Mouse (Mus musculus): ENCODE measurements at regions not wholly inside any gene's neighbourhood (a gene's known extent, or its start where the extent isn't known, plus 50 kb on each side); places are given as distances from the start of the nearest gene placed in this dataset.

- DNase-seq (ENCODE audit: low spot score) = no peak
Measured at GRCm38 (mm10) chr9:115611713-115612112, 297.5 kb upstream of the Gadl1 start.

- no peak for DNase-seq (ENCODE audit: low spot score)
Measured at GRCm38 (mm10) chr9:115612908-115613307, 296.3 kb upstream of the Gadl1 start.

- no peak for DNase-seq (ENCODE audit: low spot score)
Measured at GRCm38 (mm10) chr9:115614007-115614406, 295.2 kb upstream of the Gadl1 start.

GRCm38 (mm10) chr9:115617909-115618308 is 291.3 kb upstream of the Gadl1 start:
- DNase-seq (ENCODE audit: low spot score) = no peak

GRCm38 (mm10) chr9:115623948-115624347 is 285.3 kb upstream of the Gadl1 start:
- no peak for DNase-seq (ENCODE audit: low spot score)

GRCm38 (mm10) chr9:115624721-115625496 is 284.3 kb upstream of the Gadl1 start:
- DNase-seq (ENCODE audit: low spot score) = no peak

GRCm38 (mm10) chr9:115627551-115627950 is 281.7 kb upstream of the Gadl1 start:
- no peak for DNase-seq (ENCODE audit: low spot score)

GRCm38 (mm10) chr9:115637114-115637513 is 272.1 kb upstream of the Gadl1 start:
- DNase-seq (ENCODE audit: low spot score) = no peak

GRCm38 (mm10) chr9:115640781-115641180 is 268.5 kb upstream of the Gadl1 start:
- DNase-seq (ENCODE audit: low spot score) = no peak

- DNase-seq (ENCODE audit: low spot score) = no peak
Measured at GRCm38 (mm10) chr9:115642032-115642431, 267.2 kb upstream of the Gadl1 start.

- no peak for DNase-seq (ENCODE audit: low spot score)
Measured at GRCm38 (mm10) chr9:115644953-115645352, 264.3 kb upstream of the Gadl1 start.

- DNase-seq (ENCODE audit: low spot score) = no peak
Measured at GRCm38 (mm10) chr9:115646226-115646625, 263.0 kb upstream of the Gadl1 start.

- DNase-seq (ENCODE audit: low spot score) = no peak
Measured at GRCm38 (mm10) chr9:115651708-115652107, 257.5 kb upstream of the Gadl1 start.

- no peak for DNase-seq (ENCODE audit: low spot score)
Measured at GRCm38 (mm10) chr9:115653116-115653515, 256.1 kb upstream of the Gadl1 start.

GRCm38 (mm10) chr9:115654933-115655332 is 254.3 kb upstream of the Gadl1 start:
- no peak for DNase-seq (ENCODE audit: low spot score)

GRCm38 (mm10) chr9:115656538-115656937 is 252.7 kb upstream of the Gadl1 start:
- no peak for DNase-seq (ENCODE audit: low spot score)

- no peak for DNase-seq (ENCODE audit: low spot score)
Measured at GRCm38 (mm10) chr9:115656994-115657713, 252.1 kb upstream of the Gadl1 start.

- DNase-seq (ENCODE audit: low spot score) = peak; percentile 33
Measured at GRCm38 (mm10) chr9:115658477-115658876, 250.8 kb upstream of the Gadl1 start.

- no peak for DNase-seq (ENCODE audit: low spot score)
Measured at GRCm38 (mm10) chr9:115660371-115660770, 248.9 kb upstream of the Gadl1 start.

GRCm38 (mm10) chr9:115661834-115662425 is 247.3 kb upstream of the Gadl1 start:
- DNase-seq (ENCODE audit: low spot score) = no peak

GRCm38 (mm10) chr9:115665337-115666004 is 243.8 kb upstream of the Gadl1 start:
- DNase-seq (ENCODE audit: low spot score) = peak; percentile 6

GRCm38 (mm10) chr9:115666530-115666929 is 242.7 kb upstream of the Gadl1 start:
- no peak for DNase-seq (ENCODE audit: low spot score)
